Mouse (Mus musculus): ENCODE results near the gene Maml2. TPM values are rescaled to one million over a fixed set of nuclear protein-coding genes. Genes with fewer than 3 reads are reported as not detected.

The Maml2 gene
- polyA plus RNA-seq, 1 experiment from 2014 or later = 4.3 TPM

GRCm38 (mm10) chr9:13306471-13306870, 8.7 kb downstream of the Maml2 start:
- 88% methylated on average over 3 of the region's 3 CpGs for WGBS
- no peak for ATAC-seq (ENCODE audit: low FRiP score, low TSS enrichment)
- TF ChIP-seq EP300 (optimal IDR thresholded peaks at IDR 0.05) = no peak
- TF ChIP-seq CTCF (IDR thresholded peaks at IDR 0.05; ENCODE audit: low read depth) = no peak
- Histone ChIP-seq H3K9ac (ENCODE audit: low read length) (no peak overlapping the region), H3K27ac (replicated peaks) (no peak overlapping the region), H3K4me3 (ENCODE audit: low read depth, low read length) (no peak overlapping the region), H3K4me1 (replicated peaks; ENCODE audit: control insufficient read depth, insufficient read depth) (no peaks in the 10 kb centered on the region; the same call in 1 of the 2 replicates), H3K9me3 (ENCODE audit: control insufficient read depth, low read length) (no peaks in the 10 kb centered on the region), H3K27me3 (ENCODE audit: control insufficient read depth, insufficient read depth, low read length) (no peaks in the 10 kb centered on the region), H3K4me2 (replicated peaks; ENCODE audit: low read depth) (no peak overlapping the region), H3K36me3 (ENCODE audit: control insufficient read depth, insufficient read depth, low read length) (no peaks in the 10 kb centered on the region)
- no peak for DNase-seq (ENCODE audit: low spot score)

- no peaks in the 10 kb centered on the region for H3K27me3 ChIP-seq (ENCODE audit: control insufficient read depth, insufficient read depth, low read length)
- DNase-seq (ENCODE audit: low spot score) (no peak), ATAC-seq (ENCODE audit: low FRiP score, low TSS enrichment) (no peak)
- no peaks in the 10 kb centered on the region for H3K36me3 ChIP-seq (ENCODE audit: control insufficient read depth, insufficient read depth, low read length)
- 40% methylated on average over 4 of the region's 4 CpGs for WGBS
- TF ChIP-seq EP300 (optimal IDR thresholded peaks at IDR 0.05) (no peak), CTCF (IDR thresholded peaks at IDR 0.05; ENCODE audit: low read depth) (no peak)
- H3K4me3 ChIP-seq (ENCODE audit: low read depth, low read length) = no peak overlapping the region
- no peak overlapping the region for H3K4me2 ChIP-seq (replicated peaks; ENCODE audit: low read depth)
- no peaks in the 10 kb centered on the region for H3K9me3 ChIP-seq (ENCODE audit: control insufficient read depth, low read length)
- H3K4me1 ChIP-seq (replicated peaks; ENCODE audit: control insufficient read depth, insufficient read depth) = no peaks in the 10 kb centered on the region; the same call in 1 of the 2 replicates
- H3K9ac ChIP-seq (ENCODE audit: low read length) = no peak overlapping the region
- no peak overlapping the region for H3K27ac ChIP-seq (replicated peaks)
Observed at GRCm38 (mm10) chr9:13307226-13307625, 9.5 kb downstream of the Maml2 start.

- WGBS = 88% methylated on average over 8 of the region's 8 CpGs
- Histone ChIP-seq H3K4me3 (ENCODE audit: low read depth, low read length) (no peak overlapping the region), H3K27ac (replicated peaks) (no peak overlapping the region), H3K27me3 (ENCODE audit: control insufficient read depth, insufficient read depth, low read length) (no peaks in the 10 kb centered on the region), H3K36me3 (ENCODE audit: control insufficient read depth, insufficient read depth, low read length) (no peaks in the 10 kb centered on the region), H3K4me2 (replicated peaks; ENCODE audit: low read depth) (no peak overlapping the region), H3K9me3 (ENCODE audit: control insufficient read depth, low read length) (no peaks in the 10 kb centered on the region), H3K4me1 (replicated peaks; ENCODE audit: control insufficient read depth, insufficient read depth) (no peaks in the 10 kb centered on the region), H3K9ac (ENCODE audit: low read length) (no peak overlapping the region)
- no peak for DNase-seq (ENCODE audit: low spot score)
- TF ChIP-seq EP300 (optimal IDR thresholded peaks at IDR 0.05) = no peak
- TF ChIP-seq CTCF (IDR thresholded peaks at IDR 0.05; ENCODE audit: low read depth) = no peak
- no peak for ATAC-seq (ENCODE audit: low FRiP score, low TSS enrichment)
Observed at GRCm38 (mm10) chr9:13308718-13309117, 11.0 kb downstream of the Maml2 start.

DNA sequence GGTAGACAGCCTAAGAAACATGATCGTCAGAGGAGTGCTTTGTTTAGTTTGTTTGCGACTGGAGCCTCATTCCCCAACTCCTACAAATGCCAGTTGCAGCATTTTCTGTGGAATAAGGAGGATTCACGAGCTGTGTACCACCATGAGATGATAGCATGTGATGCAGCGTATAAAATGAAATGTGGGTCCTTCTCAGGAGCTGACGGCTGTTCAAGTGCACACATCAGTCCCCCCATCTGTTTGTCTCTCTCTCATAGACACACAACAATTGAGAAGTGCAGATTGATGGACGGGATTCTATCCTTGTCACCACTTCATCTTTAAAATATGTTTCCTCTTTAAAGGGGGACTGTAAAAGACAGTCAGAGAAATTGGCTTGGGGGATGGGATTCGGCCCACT, 12.1 kb downstream of the Maml2 start:
- DNase-seq (ENCODE audit: low spot score) (no peak), ATAC-seq (ENCODE audit: low FRiP score, low TSS enrichment) (no peak)
- H3K4me1 ChIP-seq (replicated peaks; ENCODE audit: control insufficient read depth, insufficient read depth) = no peaks in the 10 kb centered on the region
- H3K27me3 ChIP-seq (ENCODE audit: control insufficient read depth, insufficient read depth, low read length) = no peaks in the 10 kb centered on the region
- H3K4me3 ChIP-seq (ENCODE audit: low read depth, low read length) = no peak overlapping the region
- H3K9me3 ChIP-seq (ENCODE audit: control insufficient read depth, low read length) = no peaks in the 10 kb centered on the region
- TF ChIP-seq CTCF (IDR thresholded peaks at IDR 0.05; ENCODE audit: low read depth) (no peak), EP300 (optimal IDR thresholded peaks at IDR 0.05) (no peak)
- H3K9ac ChIP-seq (ENCODE audit: low read length) = no peak overlapping the region
- H3K36me3 ChIP-seq (ENCODE audit: control insufficient read depth, insufficient read depth, low read length) = no peaks in the 10 kb centered on the region
- H3K27ac ChIP-seq (replicated peaks) = no peak overlapping the region
- WGBS = 81% methylated on average over 7 of the region's 7 CpGs
- H3K4me2 ChIP-seq (replicated peaks; ENCODE audit: low read depth) = no peak overlapping the region

GRCm38 (mm10) chr9:13310236-13310635, 12.5 kb downstream of the Maml2 start:
- no peak overlapping the region for H3K9ac ChIP-seq (ENCODE audit: low read length)
- H3K4me1 ChIP-seq (replicated peaks; ENCODE audit: control insufficient read depth, insufficient read depth) = no peaks in the 10 kb centered on the region
- H3K27me3 ChIP-seq (ENCODE audit: control insufficient read depth, insufficient read depth, low read length) = no peaks in the 10 kb centered on the region
- TF ChIP-seq CTCF (IDR thresholded peaks at IDR 0.05; ENCODE audit: low read depth) (no peak), EP300 (optimal IDR thresholded peaks at IDR 0.05) (no peak)
- H3K27ac ChIP-seq (replicated peaks) = no peak overlapping the region
- 65% methylated on average over 3 of the region's 3 CpGs for WGBS
- H3K9me3 ChIP-seq (ENCODE audit: control insufficient read depth, low read length) = no peaks in the 10 kb centered on the region
- H3K4me3 ChIP-seq (ENCODE audit: low read depth, low read length) = no peak overlapping the region
- no peaks in the 10 kb centered on the region for H3K36me3 ChIP-seq (ENCODE audit: control insufficient read depth, insufficient read depth, low read length)
- DNase-seq (ENCODE audit: low spot score) = no peak
- no peak for ATAC-seq (ENCODE audit: low FRiP score, low TSS enrichment)
- H3K4me2 ChIP-seq (replicated peaks; ENCODE audit: low read depth) = no peak overlapping the region

- H3K27ac ChIP-seq (replicated peaks) = no peak overlapping the region
- ATAC-seq (ENCODE audit: low FRiP score, low TSS enrichment) = no peak
- WGBS = 58% methylated on average over 2 of the region's 2 CpGs
- no peak overlapping the region for H3K4me2 ChIP-seq (replicated peaks; ENCODE audit: low read depth)
- no peaks in the 10 kb centered on the region for H3K9me3 ChIP-seq (ENCODE audit: control insufficient read depth, low read length)
- DNase-seq (ENCODE audit: low spot score) = no peak
- no peaks in the 10 kb centered on the region for H3K4me1 ChIP-seq (replicated peaks; ENCODE audit: control insufficient read depth, insufficient read depth)
- H3K4me3 ChIP-seq (ENCODE audit: low read depth, low read length) = no peak overlapping the region
- H3K36me3 ChIP-seq (ENCODE audit: control insufficient read depth, insufficient read depth, low read length) = no peaks in the 10 kb centered on the region
- no peaks in the 10 kb centered on the region for H3K27me3 ChIP-seq (ENCODE audit: control insufficient read depth, insufficient read depth, low read length)
- H3K9ac ChIP-seq (ENCODE audit: low read length) = no peak overlapping the region
- TF ChIP-seq EP300 (optimal IDR thresholded peaks at IDR 0.05) (no peak), CTCF (IDR thresholded peaks at IDR 0.05; ENCODE audit: low read depth) (no peak)
Observed at GRCm38 (mm10) chr9:13311094-13311493, 13.3 kb downstream of the Maml2 start.

Data from stomach, postnatal 0 days (tissue).